Mouse (Mus musculus) bone marrow macrophage, adult 2 months (primary cell): ENCODE data around the gene Renbp.

Experiments used
- CTCF ChIP-seq: IDR thresholded peaks from 2 replicates; pipeline ENCODE4 v1.5.1; 2012; ENCODE audit warnings: low read depth, mild to moderate bottlenecking, low read length, moderate library complexity
- POLR2A ChIP-seq: IDR thresholded peaks from 2 replicates; pipeline ENCODE4 v1.6.1; 2012; ENCODE audit warnings: mild to moderate bottlenecking, low read depth, low read length, borderline replicate concordance

- TF ChIP-seq CTCF: no peak
- TF ChIP-seq POLR2A: no peak
These were observed 11.6 kb upstream of the Renbp start for GRCm38 (mm10) chrX:73942294-73942693.
